Mouse (Mus musculus) kidney, adult 8-10 months (tissue): ENCODE results near the gene Ppbp.
A peak's percentile ranks its signal among the peaks of the same experiment; 100 is the strongest.

Experiments
- DNase-seq, 2 experiments: peaks; one replicate each; pipeline ENCODE4 v3.0.0; 2022

Gene Ppbp

DNA sequence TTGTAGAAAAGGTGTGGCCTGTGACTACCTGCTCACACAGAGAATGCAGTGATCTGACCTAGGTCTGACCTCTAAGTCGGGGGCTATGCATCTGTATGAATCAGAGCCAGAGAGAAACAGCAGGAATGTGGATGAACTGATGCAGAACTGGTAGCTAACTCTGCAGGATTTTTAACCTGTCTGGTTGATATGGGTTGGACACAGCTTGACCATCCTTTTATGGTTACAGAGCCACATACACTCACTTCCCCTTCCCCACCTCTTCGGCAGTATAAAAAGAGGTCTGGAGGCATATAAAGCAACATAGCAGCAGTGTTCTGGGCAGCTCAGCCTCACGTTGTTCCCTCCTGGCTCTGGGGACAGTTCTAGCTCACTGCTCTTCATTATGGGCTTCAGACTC, at the start of gene Ppbp:
TSS of gene Ppbp (plus strand) at position 301 of the 400 bp plus-strand sequence.
- DNase-seq, result no peak

DNA sequence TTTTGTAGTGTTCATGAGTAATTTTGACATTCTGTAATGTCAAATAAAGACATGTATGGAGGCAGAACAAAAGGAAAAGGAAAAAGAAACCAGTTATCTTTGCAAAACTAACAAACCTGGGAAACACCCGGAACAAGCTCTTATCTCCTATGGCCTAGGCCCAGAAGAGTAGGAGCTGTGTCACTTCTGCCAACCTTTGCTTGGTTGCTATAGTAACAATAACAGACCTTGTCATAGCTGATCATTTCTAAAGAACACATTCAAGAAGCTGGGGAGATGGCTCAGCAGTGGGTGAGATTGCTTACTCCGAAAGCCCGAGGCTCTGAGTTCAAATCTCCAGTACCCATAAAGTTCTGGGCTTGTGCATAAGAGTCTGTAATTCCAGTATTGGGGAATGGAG, 45.7 kb upstream of the Ppbp start:
- DNase-seq, result no peak

DNA sequence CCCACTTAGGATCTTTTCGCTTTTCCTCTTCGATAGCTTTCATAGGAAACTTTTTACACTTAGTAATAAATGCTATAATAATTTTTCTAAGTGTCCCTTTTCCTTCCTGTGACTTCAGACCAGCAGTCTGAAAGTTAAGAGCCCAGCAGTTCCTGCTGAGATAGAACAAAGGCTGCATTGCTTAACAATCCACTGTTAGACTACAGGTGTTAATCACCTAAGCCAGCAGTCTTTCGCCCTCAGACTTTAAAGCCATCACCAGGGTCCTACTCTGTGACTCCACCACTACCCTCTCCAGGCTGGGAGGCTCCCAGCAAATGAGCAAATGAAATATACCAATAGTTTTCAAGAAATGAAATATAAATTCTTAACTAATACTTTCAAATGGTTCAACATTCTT, 40.1 kb upstream of the Ppbp start:
- no peak for DNase-seq

DNA sequence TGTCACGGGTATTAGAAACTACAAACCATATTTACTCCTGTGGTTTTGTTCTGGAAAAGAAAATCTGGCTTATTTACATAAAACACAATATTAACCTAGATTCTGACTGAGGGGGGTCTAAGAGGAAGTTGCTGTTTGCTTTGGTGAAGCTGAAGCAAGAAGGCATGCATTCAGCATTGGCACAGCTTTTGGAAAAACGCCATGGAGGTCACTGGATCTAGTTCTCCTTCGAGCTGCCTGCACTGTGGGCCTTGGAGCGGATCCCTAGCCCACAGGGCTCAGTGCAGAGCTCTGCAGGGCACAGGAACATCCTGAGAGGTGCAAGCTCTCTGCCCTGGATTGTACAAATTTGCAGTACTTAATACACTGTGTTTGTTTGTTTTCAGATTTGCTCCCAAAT, 36.8 kb upstream of the Ppbp start:
- DNase-seq, result peak in 1 of 2 experiments; percentile 7

DNA sequence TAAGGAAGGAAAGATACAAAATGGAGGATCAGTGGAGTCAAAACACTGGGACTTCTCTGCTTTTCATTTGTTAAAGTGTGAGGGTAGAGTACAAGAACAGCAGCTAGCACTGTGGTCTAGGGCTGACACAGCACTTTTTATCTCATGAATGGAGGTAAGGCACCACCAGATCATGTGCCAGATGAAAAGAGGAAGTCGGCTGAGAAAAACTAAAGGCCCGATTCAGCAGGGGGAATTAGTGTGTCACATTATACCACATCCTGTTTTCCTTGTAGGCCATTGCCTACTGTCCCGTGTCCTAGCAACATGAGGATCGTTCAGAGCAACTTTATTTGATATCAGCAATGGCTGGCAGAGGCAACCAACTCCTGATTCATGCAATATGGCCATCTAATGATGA, 26.3 kb upstream of the Ppbp start:
- DNase-seq, result peak in 1 of 2 experiments; percentile 2

DNA sequence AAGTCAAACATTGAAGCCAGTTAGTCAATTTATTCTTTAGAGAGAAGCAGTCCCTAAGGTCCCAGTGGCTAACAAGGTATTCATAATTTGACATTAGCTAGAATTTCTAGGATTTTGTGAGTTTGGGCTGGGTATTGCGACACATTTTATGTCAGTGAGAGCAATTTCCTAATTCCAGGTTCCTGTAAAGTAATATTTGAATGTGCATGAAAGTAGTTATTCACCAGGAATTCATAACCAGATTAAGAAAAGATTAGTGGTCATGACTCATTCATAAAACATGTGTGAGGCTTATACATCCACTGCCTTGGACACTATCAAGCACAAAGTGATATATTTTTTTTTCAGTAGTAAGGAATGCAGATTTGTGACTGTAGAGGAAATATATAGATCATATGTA, 14.4 kb upstream of the Ppbp start:
- DNase-seq, result no peak

DNA sequence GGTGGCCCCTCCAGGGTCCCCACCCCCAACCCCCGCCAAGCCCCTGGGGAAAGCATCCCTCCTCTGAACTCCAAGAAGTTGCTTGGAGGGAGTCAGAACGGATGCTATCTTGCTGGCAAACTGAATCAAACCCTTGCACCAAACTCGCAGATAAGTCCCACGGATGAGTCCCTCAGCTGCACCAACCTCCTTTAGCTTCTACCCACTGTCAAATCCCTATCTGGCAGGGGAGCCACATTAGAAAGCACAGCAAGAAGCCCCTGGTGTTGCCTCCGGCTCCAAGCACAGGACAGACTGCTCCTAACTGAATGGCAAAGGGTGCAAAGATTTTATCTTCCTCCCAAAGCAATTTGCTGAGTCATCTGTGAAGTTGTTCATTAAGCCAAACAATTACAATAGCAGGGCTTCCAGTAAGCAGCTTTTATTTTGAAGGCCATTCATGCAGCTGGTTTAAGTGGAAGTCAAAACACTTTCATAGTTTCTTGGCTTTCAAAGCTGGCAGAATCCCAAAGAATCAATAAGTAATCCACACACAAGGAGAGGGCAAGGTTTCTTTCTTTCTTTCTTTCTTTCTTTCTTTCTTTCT, 10.2 kb upstream of the Ppbp start:
- peak; percentile 25 to 78 for DNase-seq

DNA sequence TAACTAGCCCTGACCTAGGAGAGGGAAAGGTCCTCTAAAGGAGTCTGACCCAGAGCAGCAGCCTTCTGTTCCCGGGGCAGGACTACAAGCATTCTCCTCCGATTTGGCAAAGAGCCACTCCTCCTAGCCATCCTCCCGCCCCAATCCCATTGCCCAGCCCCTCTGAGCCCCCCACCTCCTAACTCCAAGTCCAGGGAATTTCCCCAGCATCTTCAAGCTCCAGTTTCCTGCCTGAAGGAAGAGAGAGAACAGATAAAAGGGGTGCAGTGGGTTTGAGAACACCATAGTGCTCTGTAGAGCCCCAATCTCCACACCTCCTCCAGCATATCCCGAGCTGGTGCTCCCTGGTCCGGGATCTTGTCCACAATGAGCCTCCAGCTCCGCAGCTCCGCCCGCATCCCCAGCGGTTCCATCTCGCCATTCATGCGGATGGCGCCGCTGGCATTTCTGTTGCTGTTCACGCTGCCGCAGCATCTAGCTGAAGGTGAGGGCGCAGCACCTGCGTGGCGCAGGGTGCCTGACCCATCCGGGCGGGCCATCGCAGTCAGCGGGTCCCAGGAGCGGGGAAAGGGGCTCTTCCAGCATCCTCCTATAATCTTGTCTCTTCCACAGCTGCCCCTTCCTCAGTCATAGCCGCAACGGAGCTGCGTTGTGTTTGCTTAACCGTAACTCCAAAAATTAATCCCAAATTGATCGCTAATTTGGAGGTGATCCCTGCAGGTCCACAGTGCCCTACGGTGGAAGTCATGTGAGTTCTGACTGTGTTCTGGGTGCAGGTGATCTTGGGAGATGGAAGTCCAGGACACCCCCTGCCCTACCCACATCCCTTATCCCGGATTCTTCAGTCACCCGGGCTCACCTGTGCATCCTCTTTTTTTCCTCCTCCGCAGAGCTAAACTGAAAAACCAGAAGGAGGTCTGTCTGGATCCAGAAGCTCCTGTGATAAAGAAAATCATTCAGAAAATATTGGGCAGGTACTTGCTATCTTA, 8.9 kb upstream of the Ppbp start, which contains the start of gene Cxcl5:
TSS of gene Cxcl5 (plus strand) at position 284 of the 989 bp plus-strand sequence.
- peak in 1 of 2 experiments; percentile 14 for DNase-seq

DNA sequence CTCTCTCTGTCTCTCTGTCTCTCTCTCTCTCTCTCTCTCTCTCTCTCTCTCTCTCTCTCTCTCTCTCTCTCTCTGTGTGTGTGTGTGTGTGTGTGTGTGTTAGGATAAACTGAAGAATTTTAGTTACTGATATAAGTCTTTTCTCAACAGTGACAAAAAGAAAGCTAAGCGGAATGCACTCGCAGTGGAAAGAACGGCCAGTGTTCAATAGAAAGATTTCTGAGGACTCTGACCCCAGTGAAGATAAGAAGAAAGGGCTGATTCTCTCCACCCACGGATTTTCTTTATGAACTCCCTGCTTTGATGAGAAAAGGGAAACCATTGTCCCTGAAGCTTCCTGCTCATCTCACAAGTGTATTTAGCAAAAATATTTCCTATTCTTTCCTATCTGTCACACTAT, 8.0 kb upstream of the Ppbp start:
- DNase-seq, result no peak

DNA sequence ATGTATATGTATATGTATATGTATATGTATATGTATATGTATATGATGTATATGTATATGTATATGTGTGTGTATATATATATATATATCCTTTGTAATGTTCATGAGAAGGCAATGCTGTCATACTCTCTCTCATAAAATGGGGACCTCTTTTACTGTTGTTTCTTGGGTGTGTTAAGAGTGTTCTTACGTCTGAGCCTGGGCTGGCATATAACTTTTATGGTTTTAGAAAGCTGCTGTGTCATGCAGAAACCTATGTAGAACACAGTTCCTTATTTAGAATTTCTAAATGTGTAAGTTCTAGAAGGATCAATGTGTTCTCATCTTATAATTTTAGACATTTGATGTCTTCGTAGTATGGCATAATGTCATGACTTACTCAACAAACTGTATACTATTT, 7.5 kb upstream of the Ppbp start:
- no peak for DNase-seq

DNA sequence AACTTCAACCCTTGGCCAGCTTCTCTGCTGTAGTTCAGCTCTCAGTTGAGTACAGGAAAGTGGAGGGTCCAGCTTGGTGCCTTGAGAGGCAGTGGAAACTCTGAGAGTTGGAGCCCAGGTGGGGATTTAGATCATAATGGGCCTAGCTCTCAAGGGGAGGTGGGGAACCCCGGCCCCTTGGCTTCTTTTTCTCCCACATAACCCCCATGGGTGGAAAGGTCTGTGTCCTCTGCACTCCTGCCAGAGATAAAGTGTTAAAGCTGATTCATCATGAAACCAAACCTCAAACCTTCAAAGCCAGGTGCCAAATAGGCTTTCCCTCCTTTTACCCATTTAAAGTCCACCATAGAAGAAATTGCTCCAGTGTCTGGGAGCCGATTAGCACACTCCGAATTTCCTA, 6.5 kb upstream of the Ppbp start:
- no peak for DNase-seq

DNA sequence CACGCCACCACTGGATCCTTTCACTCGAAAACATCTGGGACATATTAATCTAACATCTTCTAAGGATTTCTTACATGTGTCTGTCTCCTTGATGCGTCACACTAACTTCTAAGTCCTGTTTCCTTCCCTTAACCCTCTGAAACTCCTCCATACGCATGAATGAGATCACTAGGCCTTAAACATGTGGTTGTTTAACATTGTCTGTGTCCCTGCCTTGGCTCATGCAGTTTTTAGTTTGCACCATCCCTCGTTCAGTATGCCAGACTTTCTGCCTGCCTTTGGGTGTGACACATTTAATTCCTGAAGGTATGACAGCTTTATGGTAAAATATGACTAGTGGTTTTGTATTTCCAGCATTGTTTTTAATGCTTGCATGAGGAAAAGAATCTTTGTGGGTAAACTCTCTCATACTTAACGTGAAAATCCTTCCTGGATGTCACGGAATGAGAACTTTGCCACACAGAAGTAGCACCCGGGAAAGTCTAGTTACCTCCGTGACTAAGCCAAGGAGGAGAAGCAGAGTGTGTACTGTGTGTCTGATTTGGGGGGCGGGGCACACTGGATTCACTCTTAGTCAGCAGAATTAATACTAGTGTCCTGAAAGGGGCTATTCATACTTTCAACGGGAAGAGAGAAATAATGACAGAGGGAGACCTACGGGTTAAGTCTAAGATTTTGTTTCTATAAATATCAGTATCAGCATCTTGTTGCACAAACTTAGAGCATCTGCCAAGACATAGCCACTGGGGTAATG, 4.2 kb upstream of the Ppbp start:
- no peak for DNase-seq

DNA sequence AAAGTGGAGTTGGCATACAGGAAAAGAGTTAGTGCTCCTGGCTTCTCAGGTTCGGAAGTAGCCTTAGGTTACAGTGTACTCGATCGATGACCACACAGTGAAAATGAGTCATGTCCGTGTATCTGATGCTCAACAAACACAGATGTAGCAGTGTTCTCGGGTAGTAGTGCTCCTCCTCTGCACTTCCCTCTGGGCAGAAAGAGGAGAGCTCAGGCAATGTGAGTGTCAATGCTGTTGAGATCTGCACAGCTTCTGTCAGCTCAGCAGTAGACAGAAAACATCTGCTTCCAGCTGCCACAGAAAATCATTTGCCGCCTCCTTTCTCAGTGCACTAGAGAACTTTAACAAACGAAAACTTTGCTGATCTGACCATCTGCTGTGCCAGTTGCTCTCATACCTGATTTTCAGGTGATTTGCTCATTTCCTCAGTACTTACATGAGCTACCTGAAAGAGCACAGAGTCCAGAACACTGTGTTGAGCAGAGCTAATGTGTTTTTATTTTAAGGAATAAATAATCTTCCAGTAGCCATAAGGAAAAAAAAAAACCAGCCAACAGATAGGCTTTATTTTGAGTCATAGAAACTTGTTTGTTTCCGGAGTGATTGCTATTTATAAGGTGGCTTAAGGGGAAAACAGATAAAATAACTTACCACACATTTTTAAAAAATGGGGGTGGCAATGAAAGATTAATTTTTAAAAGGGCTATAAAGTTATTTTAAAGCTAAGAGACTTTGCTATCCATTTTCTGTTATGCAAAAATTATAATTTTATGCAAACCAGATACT, 2.3 kb upstream of the Ppbp start:
- no peak for DNase-seq

DNA sequence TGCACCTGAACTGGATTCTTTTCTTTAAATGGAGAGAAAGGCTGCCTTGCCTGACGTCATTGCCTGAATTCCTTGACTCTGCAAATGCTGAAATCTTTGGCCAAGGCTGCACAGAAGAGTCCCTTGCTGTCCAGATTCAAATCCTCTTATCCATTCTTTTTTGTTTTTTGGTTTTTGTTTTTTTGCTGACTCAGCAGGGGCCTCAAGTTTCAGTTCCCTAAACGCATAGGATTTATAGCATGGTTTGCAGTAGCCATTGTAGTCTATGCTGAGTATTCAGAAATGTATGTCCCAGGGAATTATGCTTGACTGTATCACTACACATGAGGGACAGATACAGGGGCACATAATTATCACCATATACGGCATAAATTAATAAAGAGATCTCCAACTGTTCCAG, 3.1 kb downstream of the Ppbp start:
- DNase-seq, result no peak

DNA sequence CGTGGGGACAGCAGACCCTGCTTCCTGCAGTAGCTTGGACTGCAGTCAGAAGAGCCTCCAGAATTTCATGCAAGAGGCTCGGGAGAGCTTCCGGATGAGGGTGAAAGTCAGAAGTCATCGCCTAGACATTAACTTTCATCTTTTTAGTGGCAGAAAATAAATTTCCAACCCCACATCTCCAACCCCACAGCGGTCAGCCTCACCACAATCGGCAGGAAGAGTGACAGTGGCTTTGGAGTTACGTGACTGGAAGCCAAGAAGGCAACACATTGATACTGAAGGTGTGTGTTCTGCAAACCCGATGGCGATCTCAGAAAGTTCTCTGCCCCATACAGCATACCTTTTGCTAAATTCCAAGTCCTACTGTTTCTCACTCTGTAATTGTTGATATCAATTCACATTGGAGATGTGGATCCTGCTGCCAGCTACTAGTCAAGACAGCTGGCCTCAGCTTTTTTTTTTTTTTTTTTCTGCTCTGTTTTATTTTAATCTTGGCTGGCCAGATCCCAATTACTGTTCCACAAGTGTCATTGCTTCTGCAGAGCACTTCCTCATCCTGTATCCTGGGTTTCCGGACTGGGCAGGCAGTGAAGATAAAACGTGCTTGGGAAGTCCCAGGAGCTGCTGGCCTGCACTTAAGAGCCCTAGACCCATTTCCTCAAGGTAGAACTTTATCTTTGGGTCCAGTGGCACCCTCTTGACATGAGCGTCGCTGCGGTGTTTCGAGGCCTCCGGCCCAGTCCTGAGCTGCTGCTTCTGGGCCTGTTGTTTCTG, 3.7 kb downstream of the Ppbp start, which contains the start of gene Pf4:
TSS of gene Pf4 (plus strand) at position 556 of the 774 bp plus-strand sequence.
- DNase-seq, result peak; percentile 37 to 41

DNA sequence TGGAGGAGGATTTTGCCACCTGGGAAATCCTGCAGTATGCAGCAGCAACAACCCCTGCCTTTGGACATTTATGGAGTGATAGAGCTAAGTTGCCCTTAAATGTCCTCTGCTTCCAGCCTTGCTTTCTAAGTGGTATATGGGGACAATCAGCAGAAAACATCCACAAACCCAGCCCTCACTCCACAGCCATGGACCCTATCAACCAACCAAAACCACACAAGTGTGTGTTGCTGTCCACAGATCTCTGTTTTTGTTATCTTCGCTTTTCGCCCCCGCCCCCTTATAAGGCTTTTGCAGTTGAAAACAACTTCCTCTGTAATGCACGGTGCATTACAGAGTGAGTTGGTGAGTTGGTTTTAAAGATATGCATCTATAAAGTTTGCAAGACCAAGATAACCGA, 7.2 kb downstream of the Ppbp start:
- DNase-seq, result no peak

DNA sequence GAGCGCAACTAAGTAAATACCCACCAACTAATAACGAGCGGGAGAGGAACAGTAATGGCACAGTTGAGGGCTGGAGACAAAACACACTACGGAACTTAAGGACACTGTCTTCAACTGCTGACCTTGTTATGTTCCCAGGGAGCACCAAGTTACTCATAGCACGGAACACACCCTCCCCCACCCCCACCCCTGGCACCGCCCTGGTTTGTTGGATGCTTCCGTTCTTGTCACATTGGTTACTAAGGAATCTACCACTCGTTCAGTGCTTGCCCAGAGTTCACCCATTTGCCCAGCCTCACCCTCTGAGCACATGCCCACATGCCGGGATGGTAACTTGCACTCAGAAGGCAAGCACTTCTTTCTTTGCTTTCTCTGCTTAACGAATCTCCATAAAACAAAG, 9.3 kb downstream of the Ppbp start:
- DNase-seq, result no peak

DNA sequence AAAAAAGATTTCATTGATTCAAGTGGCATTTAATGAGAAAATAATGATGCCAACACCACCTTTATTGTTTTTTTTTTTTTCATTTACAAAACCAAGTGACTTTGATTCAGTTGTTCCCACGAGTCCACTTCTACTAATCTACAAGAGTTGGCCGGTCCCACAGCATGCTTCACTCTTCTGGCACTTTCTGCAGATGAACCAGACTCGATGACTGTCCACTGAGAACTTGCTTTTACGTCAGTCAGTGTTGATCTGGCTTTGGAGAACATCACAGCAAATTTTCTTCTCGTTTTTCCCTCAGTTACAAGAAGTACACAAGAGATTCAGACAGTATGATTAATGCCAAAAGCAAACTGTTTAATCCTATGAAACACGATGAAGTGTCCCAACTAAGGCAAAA, 10.5 kb downstream of the Ppbp start:
- DNase-seq, result no peak

DNA sequence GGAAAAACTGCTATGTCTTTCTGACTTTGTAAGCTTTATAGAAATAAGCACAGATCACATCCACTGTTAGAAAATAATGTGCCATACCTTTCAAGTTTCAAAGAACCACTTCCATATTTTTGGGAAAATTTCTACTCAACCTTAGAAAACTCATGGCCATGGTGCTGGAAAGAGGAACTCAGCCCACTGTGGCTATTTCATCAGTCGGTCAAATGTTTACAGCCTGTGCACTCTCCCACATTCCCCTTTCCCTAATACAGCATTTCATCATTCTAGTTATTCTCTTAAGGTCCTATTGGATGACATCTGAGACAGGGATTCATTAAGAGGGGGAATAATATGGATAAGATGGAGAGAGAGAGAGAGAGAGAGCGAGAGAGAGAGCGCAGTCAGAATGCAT, 15.4 kb downstream of the Ppbp start:
- no peak for DNase-seq

DNA sequence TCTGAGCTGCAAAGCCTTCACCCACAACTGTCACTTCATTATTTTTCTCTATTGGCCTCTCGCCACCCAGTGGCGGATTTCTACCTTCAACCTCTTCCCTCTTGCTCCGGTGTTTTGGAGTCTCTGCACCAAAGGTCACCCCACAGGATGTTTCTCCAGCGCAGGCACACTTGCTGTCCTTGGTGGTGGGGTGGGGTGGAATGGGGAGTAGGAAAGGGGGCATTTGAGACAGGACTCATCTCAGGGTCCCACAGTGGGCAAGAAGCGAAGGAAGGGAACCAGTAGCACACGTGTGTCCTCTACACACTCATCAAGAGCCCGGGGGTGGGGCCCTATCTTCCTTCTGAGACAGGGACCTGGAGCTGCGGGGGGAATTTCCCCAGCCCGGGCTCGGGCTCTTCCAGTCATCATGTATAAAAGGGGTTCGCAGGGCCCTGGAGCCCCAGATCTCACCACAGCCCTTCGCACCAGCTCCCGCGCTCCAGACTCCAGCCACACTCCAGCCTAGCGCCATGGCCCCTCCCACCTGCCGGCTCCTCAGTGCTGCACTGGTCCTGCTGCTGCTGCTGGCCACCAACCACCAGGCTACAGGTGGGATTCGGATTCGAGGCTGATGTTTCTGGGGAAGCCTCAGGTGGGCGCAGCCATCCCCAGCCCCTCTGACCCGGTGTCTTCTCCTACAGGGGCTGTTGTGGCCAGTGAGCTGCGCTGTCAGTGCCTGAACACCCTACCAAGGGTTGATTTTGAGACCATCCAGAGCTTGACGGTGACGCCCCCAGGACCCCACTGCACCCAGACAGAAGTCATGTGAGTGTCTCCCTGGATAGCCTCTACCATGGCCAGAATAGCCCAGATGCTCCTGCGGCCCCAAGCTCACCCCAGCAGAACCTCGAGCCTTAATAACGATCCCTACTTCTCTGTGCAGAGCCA, 17.6 kb downstream of the Ppbp start, which contains the start of gene Cxcl3:
TSS of gene Cxcl3 (plus strand) at position 445 of the 930 bp plus-strand sequence.
- peak; percentile 52 to 77 for DNase-seq
